Mouse (Mus musculus): Measurements from ENCODE around the gene Chst14. TPM values are rescaled to one million over a fixed set of nuclear protein-coding genes. Genes with fewer than 3 reads are reported as not detected.

Chst14 gene
- total RNA-seq (2023) = 1 to 10 TPM; 4.6 to 7.1 TPM

GRCm38 (mm10) chr2:118926361-118926997 lies at the start of gene Chst14:
TSS of gene Chst14 (plus strand) at chr2:118926496.

GRCm38 (mm10) chr2:118899981-118900825 lies 26.1 kb upstream of the Chst14 start, which contains the start of gene Bahd1:
TSS of gene Bahd1 (plus strand) at chr2:118900377.

Other genes with a start within 250 kb of the Chst14 start
- gene Ankrd63, start 222.5 kb upstream of the Chst14 start, total RNA-seq (2023) = under 1 TPM; 0.47 to 0.96 TPM
- 100 to 1,000 TPM; 109 to 137 TPM for gene Plcb2, start 198.1 kb upstream of the Chst14 start, total RNA-seq (2023)
- gene Inafm2, start 180.7 kb upstream of the Chst14 start, total RNA-seq (2023) = 10 to 100 TPM; 23.3 TPM
- not detected for gene Ccdc9b, start 163.8 kb upstream of the Chst14 start, total RNA-seq (2023)
- not detected for gene Phgr1, start 153.7 kb upstream of the Chst14 start, total RNA-seq (2023)
- gene Disp2, start 146.8 kb upstream of the Chst14 start, total RNA-seq (2023) = not detected
- 10 to 100 TPM in 1 of 2 experiments, 1 to 10 TPM in 1; 7.4 to 10.0 TPM for gene Knstrn, start 112.5 kb upstream of the Chst14 start, total RNA-seq (2023)
- 10 to 100 TPM; 84.9 to 99.0 TPM for gene Ivd, start 64.5 kb upstream of the Chst14 start, total RNA-seq (2023)
- gene Bahd1, start 26.1 kb upstream of the Chst14 start, total RNA-seq (2023) = 10 to 100 TPM; 58.6 to 62.4 TPM
- gene Ccdc32, start 102.9 kb downstream of the Chst14 start, total RNA-seq (2023) = 10 to 100 TPM; 12.0 to 12.5 TPM
- 10 to 100 TPM; 14.2 to 17.3 TPM for gene Rpusd2, start 108.3 kb downstream of the Chst14 start, total RNA-seq (2023)
- gene Knl1, start 120.6 kb downstream of the Chst14 start, total RNA-seq (2023) = 1 to 10 TPM; 3.2 to 3.4 TPM
- gene Rad51, start 186.3 kb downstream of the Chst14 start, total RNA-seq (2023) = 1 to 10 TPM; 2.6 to 3.2 TPM
- 10 to 100 TPM; 27.2 to 35.9 TPM for gene Rmdn3, start 230.5 kb downstream of the Chst14 start, total RNA-seq (2023)
- gene Gchfr, start 241.3 kb downstream of the Chst14 start, total RNA-seq (2023) = not detected
- gene Gm14137, start 248.0 kb downstream of the Chst14 start, total RNA-seq (2023) = 1 to 10 TPM; 2.9 to 6.8 TPM